Mouse (Mus musculus) neural tube, embryonic 12.5 days (tissue): ENCODE results near the gene Ccdc91. TPM values are rescaled to one million over a fixed set of nuclear protein-coding genes. Genes with fewer than 3 reads are reported as not detected.

Experiments used
- ATAC-seq: fragments of 200-750 bp; cut with Nextera tagmentation; 2 replicates; pipeline ENCODE4 v1.8.0; 2017; ENCODE audit warnings: low read depth, mild to moderate bottlenecking, moderate TSS enrichment, moderate library complexity; ENCODE audit not compliant: low FRiP score
- H3K27ac ChIP-seq: fragments of 300-500 bp; sonication (generic); 2 replicates; pipeline ENCODE4 v1.5.1; 2016
- H3K27me3 ChIP-seq: fragments of 300-500 bp; sonication (generic); replicated peaks from 2 replicates; pipeline ENCODE4 v1.6.1; 2016; ENCODE audit warnings: mild to moderate bottlenecking
- H3K36me3 ChIP-seq: fragments of 300-500 bp; sonication (generic); 2 replicates; pipeline ENCODE4 v1.6.1; 2016; ENCODE audit warnings: mild to moderate bottlenecking
- H3K4me1 ChIP-seq: fragments of 300-500 bp; sonication (generic); 2 replicates; pipeline ENCODE4 v1.6.1; 2016
- H3K4me2 ChIP-seq: fragments of 300-500 bp; sonication (generic); replicated peaks from 2 replicates; pipeline ENCODE4 v1.6.1; 2016; ENCODE audit warnings: mild to moderate bottlenecking
- H3K4me3 ChIP-seq: fragments of 300-500 bp; sonication (generic); 2 replicates; pipeline ENCODE4 v1.5.1; 2016
- H3K9ac ChIP-seq: fragments of 300-500 bp; sonication (generic); 2 replicates; pipeline ENCODE4 v1.6.1; 2016; ENCODE audit warnings: mild to moderate bottlenecking
- H3K9me3 ChIP-seq: fragments of 300-500 bp; sonication (generic); 2 replicates; pipeline ENCODE4 v1.6.1; 2016; ENCODE audit warnings: mild to moderate bottlenecking
- WGBS: fragments of 180-500 bp; shearing (Covaris S2); methylation state at CpG from one replicate; pipeline ENCODE4 v1.1.7; 2016; 5-methylcytosine and 5-hydroxymethylcytosine counted together
- polyA plus RNA-seq: library from polyadenylated mRNA; unstranded; fragments of >200 nt; fragmentation: Nextera tagmentation; extraction: Ambion mirVana; gene quantifications from 2 replicates; pipeline ENCODE4 v1.2.1, GENCODE M21; 2016

Gene Ccdc91
- polyA plus RNA-seq, 1 experiment from 2014 or later, result 39.2 TPM

- H3K36me3 ChIP-seq, result no peaks in the 10 kb centered on the region
- H3K9me3 ChIP-seq, result no peaks in the 10 kb centered on the region
- no peak overlapping the region for H3K9ac ChIP-seq
- no peak overlapping the region for H3K4me2 ChIP-seq
- no peaks in the 10 kb centered on the region for H3K27me3 ChIP-seq
- H3K27ac ChIP-seq, result no peak overlapping the region
- H3K4me1 ChIP-seq, result no peaks in the 10 kb centered on the region
- WGBS, result 76% methylated on average over 2 of the region's 2 CpGs
- H3K4me3 ChIP-seq, result no peak overlapping the region
- no peak for ATAC-seq
Measured at GRCm38 (mm10) chr6:147662610-147663009, 187.0 kb downstream of the Ccdc91 start.

- no peak for ATAC-seq
Measured at GRCm38 (mm10) chr6:147664339-147664738, 188.7 kb downstream of the Ccdc91 start.

DNA sequence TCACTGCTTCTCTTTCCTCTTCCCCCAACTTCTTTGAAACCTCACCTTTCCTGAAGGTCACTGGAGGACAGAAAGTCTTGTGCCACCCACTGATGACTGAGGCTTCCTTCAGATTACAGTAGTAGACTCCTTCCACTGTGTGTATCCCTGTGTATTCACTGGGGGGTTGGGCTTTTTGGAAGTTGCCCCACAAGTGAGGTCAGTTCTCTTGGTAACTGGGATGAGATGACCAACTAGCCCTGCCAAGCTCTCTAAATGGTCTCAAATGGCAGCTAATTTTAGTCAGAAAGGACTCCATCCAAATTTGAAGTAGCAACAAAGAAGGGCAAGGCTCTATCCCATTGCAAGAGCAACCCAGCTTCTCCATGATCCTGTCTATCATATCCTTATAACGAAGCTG is 195.7 kb downstream of the Ccdc91 start:
- Histone ChIP-seq H3K4me3 (no peak overlapping the region), H3K36me3 (no peaks in the 10 kb centered on the region), H3K9ac (no peak overlapping the region), H3K27me3 (no peaks in the 10 kb centered on the region), H3K4me2 (no peak overlapping the region), H3K9me3 (no peaks in the 10 kb centered on the region), H3K4me1 (no peaks in the 10 kb centered on the region), H3K27ac (no peak overlapping the region)
- no peak for ATAC-seq
- WGBS, result 86% methylated on average over 1 of the region's 1 CpGs

More at GRCm38 (mm10) chr6:147664339-147664738, 188.7 kb downstream of the Ccdc91 start:
- no peaks in the 10 kb centered on the region for H3K36me3 ChIP-seq
- H3K27ac ChIP-seq, result no peak overlapping the region
- H3K9me3 ChIP-seq, result no peaks in the 10 kb centered on the region
- H3K9ac ChIP-seq, result no peak overlapping the region
- no peaks in the 10 kb centered on the region for H3K27me3 ChIP-seq
- H3K4me2 ChIP-seq, result no peak overlapping the region
- 63% methylated on average over 3 of the region's 3 CpGs for WGBS
- H3K4me1 ChIP-seq, result no peaks in the 10 kb centered on the region
- no peak overlapping the region for H3K4me3 ChIP-seq

GRCm38 (mm10) chr6:147672481-147672880 is 196.9 kb downstream of the Ccdc91 start:
- Histone ChIP-seq H3K4me3 (no peak overlapping the region), H3K27me3 (no peaks in the 10 kb centered on the region), H3K9ac (no peak overlapping the region), H3K27ac (no peak overlapping the region), H3K9me3 (no peaks in the 10 kb centered on the region), H3K4me1 (no peaks in the 10 kb centered on the region), H3K4me2 (no peak overlapping the region), H3K36me3 (no peaks in the 10 kb centered on the region)
- ATAC-seq, result no peak
- WGBS, result 84% methylated on average over 2 of the region's 2 CpGs

DNA sequence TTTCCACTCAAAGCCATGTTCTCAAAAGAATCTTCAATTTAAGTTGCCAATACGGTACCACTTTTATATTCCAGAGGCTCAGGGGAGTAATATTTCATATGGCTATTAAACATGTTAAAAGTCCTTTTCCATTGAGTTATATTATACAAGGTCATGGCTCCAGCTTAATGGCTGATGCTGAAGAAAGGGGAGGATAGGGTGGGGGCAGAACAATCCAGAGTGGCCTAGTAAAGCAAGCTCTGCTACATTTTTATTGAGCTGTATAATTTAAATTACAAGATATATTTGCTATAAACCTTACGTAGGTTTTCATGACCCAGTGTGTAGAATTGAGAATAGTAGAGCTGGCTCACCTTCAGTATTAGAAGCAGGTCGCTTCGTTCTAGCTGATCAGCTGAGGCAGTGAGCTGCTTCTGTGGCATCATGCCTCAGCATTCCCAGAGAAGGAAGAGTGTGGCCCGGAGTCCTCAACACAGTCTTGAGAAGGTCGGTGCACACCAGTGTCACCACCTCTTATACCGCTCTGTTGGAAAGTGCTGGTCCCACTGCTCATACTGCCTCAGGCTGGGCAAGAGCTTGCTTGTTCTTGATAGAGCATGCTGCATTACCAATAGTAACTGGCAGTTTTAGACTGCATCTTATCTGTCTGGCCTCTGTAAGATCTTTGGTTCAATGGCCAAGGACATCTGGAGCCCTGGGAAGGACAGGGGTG is 199.6 kb downstream of the Ccdc91 start:
- no peak for ATAC-seq
- Histone ChIP-seq H3K27me3 (no peaks in the 10 kb centered on the region), H3K4me2 (no peak overlapping the region), H3K4me3 (no peak overlapping the region), H3K9ac (no peak overlapping the region), H3K9me3 (no peaks in the 10 kb centered on the region), H3K36me3 (no peaks in the 10 kb centered on the region), H3K27ac (no peak overlapping the region), H3K4me1 (no peaks in the 10 kb centered on the region)
- WGBS, result 85% methylated on average over 7 of the region's 7 CpGs

DNA sequence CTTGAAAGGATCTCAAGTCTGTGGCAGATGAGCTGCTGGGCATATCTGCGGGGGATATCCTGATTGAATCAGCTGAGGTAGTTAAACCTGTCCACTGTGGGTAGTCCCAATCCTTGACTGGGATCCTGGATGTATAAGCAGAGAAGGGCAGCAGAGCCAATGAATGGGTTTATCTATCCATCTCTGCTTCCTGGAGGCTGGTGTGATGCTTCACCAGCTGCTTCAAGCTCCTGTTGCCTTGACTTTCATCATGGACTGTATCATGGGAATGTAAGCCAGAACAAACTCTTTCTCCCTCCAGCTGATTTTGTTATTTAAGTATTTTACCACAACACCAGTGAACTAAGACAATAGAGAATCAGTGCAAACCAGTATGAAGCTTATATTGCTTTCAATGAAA is 200.6 kb downstream of the Ccdc91 start:
- no peaks in the 10 kb centered on the region for H3K4me1 ChIP-seq
- no peak for ATAC-seq
- H3K9me3 ChIP-seq, result no peaks in the 10 kb centered on the region
- 94% methylated on average over 1 of the region's 1 CpGs for WGBS
- H3K27me3 ChIP-seq, result no peaks in the 10 kb centered on the region
- H3K4me3 ChIP-seq, result no peak overlapping the region
- no peak overlapping the region for H3K4me2 ChIP-seq
- no peak overlapping the region for H3K9ac ChIP-seq
- H3K27ac ChIP-seq, result no peak overlapping the region
- no peaks in the 10 kb centered on the region for H3K36me3 ChIP-seq

Other genes starting within 250 kb of the Ccdc91 start
- gene Pthlh, start 211.6 kb upstream of the Ccdc91 start, polyA plus RNA-seq, result 1.7 and 2.2 TPM in 2 replicates